Mouse (Mus musculus) urinary bladder, postnatal 25 days (tissue): ENCODE data around the gene Sema4a.

Experiments
- DNase-seq: peaks from one replicate; pipeline ENCODE4 v3.0.0; 2022; ENCODE audit warnings: low spot score

Sema4a gene

DNA sequence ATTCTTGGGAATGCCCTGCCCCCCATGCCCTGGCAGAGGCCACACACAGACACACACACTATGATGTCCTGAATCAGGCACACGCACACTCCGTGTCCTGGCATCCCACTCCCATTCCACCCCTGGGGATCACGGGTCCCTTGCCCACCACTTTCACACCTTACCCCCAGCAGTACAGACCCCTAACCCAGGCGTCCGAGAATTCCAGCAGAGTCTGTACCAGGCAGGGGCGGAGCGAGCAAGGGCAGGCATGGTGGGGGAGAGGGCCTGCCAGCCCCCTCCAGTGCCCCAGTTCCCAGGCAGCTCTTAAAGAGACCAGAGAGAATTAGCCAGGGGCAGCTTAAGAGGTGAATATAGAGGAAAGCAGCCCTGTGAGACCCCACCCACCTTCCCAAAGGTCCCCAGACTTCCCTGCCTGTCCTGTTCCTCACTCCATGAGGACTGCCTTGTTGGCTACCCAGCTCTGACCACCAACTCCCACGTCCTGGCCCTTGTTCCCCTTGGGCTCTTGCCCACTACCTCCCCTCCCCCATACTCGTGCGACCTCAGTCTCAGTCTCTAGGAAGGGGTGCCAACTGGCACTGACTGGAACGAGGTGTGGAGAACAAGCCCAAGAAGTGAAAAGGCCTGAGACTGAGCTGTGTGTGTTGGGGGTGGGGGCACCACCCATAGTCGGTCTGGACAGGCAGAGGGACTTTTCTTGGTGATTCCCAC, at the start of gene Sema4a:
TSS of gene Sema4a (minus strand) at position 200 of the 714 bp plus-strand sequence.
- DNase-seq: no peak

DNA sequence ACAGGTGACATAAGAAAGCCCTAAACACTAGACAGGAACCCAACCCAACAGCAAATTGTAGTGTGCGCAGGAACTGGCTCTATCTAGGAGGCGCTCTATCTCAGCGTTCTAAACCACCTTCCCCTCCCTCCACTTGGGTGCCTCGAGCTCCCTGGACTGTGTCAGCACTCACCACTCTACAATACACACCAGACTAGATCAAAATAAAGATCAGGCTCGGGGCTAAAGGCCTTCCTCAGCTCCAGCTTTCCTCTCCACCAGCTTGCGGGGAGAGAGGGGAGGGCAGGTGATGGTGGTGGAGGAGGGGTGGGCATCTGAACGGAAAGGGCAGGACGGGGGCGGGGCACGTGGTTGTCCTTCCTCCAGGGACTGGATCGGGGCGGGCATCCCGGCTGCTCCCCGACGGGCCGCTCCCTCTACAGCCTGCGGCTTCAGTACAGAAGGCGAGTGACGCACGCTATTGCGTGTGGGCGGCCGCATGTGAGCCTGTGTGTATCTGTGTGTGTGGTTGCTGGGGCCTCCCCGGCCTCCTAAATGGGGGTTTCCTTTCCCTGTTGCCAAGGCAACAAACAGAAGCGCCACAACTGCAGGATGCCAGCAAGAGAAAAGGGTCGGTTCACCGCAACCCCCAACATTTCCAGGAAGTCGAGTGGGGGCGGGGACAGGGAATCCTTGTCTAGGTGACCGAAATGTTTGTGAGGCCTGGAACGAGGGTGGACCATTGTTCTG, 48.9 kb upstream of the Sema4a start, which contains the start of gene Lmna:
TSS of gene Lmna (minus strand) at position 265 of the 729 bp plus-strand sequence.
- DNase-seq: peak; percentile 91

DNA sequence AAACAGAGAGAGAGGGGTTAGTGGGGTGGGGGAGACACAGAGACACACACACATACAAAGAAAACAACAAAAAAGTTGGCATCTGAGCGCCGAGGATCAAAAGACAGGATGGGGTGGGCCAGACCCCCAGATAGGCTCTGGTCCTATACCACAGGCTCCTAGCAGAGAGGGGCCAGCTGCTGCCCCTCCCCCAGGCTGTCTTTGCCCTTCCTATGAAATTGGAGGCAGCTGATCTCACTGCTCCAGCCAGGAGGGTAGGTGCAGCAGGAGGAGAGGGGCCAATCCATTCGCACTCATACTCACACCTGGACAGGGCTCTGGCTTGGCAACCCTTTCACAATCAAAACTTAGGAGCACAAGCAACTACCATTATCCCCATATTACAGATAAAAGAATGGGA, 48.3 kb upstream of the Sema4a start:
- no peak for DNase-seq

DNA sequence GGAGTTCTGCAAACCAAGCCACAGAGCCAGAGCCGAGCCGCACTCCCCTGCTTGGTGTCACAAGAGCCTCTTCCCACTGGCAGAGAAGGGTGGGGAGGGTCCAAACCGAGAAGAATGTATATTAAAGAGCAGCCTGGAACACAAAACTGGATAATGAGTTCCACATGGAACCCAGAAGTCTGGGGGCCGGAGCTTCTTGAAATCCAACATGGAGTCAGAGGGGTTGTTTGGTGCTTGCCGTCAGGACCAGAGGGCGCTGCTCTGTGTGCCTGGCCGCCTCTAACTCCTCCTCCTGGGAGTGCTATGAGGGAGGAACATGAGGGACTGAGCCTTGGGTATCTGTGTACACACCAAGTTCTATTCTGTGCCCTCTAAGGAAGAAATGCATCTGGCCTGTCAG, 44.8 kb upstream of the Sema4a start:
- no peak for DNase-seq

DNA sequence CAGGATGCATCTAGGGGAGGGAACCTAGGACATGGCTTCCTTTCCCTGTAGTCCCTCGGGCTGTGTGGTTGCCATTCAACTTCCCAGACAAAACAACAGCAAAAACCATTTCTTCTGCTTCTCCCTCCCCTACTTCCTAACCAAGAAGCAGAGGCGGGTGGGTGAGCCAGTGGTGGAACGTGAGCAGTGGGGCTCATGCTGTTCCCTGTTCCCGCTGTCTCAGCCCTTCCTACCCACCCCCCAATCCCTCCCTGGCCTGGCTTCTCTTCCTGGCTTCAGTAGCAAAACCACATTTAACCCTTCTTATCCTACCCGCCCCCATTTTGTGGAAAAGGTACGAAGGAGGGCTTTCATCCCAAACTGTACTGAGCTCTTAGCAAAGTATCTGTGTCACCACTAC, 44.1 kb upstream of the Sema4a start:
- DNase-seq: no peak

DNA sequence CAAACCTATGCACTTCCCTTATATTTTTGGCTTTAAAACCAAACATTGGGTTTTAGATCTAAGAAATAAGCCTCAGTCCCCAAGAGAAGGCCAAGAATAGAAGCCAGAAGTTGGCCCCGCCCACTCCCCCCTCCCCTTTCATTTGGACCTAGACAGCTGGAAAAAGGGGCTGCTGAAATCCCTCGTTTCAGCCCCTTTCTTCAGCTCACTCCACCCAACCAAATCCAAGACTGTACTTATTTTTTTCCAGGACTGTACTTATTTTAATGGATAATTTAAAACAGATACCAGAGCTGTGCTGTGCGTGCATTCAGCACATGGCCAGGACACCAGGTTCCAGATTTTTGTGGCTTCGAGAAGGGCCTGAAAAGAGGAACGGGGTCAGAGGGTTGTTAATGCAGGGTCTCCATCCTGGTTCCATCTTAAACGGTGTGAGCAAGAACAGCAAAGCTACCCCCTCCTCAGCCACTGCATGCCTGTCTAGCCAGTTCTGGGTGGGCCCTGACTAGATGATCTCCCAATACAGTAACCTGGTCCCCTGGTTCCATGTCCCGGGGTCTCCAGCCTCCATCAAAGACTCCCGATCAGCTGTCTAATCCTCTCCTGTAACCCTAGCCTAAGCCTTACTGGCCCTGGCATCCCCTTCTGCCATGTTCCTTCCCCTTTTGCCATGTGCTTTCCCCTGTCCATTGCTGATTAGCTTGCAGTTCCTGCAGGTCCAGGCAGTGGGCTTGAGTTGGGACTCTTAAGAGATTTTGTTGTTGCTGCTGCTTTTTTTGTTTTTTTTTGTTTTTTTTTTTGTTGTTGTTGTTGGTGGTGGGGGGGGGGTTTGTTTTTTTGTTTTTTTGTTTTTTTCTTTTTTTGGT, 43.1 kb upstream of the Sema4a start:
- DNase-seq: no peak

DNA sequence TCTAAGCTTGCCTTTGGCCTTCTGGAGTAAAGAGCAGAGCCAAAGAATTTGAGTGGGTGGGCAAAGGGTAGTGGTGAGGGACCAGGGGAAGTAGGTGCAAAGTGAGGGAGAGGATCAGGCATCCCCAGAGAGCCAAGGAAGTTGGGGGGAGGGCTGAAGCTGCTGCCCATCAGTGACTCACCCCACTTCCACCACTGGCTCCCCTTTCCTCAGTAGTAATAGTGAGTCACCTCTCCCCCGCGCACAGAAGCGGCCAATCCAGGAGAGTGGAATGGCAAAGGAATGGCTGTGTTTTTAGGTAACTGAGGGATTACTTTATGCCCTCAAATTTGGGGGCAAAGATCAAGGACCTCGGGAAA, 42.5 kb upstream of the Sema4a start:
- DNase-seq: peak; percentile 60

DNA sequence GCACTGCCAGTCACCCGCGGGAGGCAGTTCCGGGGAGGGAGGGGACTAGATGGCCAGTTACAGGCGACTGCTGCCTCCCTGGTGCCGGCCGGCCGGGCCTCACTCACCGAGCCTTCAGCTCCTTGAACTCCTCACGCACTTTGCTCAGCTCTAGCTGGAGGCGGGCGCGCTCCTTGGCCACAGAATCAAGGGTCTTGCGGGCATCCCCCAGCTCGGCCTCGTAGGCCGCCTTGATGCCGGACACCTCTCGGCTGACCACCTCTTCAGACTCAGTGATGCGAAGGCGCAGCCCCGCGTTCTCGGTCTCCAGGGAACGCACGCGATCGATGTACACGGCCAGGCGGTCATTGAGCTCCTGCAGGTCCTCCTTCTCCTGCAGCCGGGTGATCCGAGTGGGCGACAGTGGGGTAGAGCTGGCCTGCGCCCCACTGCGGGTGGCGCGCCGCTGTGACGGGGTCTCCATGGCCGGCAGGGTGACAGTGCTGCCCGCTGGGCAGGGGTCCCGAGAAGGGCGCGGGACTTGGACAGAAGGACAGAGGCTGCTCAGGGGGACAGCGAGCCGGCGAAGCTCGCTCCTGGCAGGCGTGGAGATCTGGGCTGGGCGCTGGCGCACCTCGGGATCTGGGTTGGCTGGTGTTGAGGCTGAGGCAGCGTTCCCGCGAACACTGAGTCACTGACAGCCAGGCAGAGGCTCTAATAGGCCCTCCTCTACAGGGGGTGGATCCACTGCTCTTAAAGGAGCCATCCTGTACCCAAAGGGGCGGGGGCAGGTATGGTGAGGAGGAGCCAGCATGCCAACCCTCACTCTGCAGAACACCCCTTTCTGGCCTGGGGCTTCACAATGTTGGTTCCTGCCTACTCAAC, 41.9 kb upstream of the Sema4a start:
- peak; percentile 88 for DNase-seq

DNA sequence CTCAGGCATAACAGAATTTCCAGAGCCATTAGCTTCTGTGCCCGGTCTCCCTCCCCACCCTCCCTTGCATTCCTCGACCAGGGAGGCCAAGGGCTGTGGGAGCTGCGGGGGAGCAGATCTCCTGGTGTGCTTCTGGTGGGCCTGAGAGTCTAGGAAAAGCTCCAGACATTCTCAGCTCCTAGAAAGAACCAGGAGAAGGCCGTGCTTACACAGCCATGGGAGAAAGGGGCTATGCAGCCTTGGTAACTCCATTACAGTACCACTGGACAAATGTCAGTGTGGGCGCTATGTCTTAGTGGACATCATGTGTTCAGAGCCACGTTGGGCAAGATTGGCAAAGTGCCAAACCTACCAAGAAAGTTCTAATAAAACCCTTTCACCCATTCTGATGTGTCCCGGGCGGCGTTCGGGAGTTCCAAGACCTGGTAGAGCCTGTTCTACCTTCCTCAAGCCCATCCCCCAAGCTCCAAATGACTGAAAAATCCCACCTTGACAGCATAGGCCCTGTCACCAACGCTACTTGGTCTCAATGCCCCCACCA, 41.1 kb upstream of the Sema4a start:
- DNase-seq: peak; percentile 52

DNA sequence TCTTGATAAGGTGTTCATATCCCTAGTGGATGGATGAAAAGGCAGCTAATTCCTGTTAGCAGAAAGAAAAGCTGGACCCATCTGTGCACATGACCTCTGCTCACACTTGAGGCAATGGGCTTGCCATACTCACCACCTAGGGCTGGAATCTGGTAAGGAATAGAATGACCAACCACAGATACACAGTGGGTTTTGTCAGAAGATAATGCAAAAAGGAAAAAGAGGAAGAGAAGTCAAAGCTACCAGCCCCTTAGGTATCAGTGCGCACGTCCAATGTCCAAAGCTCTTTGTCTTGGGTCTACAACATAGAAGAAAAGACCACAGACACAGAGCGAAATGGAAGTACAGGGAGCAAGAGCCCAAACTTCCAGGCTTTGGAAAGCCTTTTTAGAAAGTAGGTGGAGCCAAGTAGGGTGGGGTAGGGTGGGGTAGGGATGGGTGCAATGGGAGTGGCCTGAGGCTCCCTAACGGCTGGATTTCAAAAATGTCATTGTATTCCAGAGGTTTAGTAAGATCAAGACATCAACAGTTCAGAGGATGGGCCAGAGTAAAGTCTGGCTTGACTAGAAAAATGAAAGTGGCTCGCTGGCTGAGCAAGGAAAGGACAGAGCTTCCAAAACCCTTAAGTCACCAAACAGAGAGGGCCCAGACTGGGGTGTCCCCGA, 40.5 kb upstream of the Sema4a start:
- DNase-seq: no peak

DNA sequence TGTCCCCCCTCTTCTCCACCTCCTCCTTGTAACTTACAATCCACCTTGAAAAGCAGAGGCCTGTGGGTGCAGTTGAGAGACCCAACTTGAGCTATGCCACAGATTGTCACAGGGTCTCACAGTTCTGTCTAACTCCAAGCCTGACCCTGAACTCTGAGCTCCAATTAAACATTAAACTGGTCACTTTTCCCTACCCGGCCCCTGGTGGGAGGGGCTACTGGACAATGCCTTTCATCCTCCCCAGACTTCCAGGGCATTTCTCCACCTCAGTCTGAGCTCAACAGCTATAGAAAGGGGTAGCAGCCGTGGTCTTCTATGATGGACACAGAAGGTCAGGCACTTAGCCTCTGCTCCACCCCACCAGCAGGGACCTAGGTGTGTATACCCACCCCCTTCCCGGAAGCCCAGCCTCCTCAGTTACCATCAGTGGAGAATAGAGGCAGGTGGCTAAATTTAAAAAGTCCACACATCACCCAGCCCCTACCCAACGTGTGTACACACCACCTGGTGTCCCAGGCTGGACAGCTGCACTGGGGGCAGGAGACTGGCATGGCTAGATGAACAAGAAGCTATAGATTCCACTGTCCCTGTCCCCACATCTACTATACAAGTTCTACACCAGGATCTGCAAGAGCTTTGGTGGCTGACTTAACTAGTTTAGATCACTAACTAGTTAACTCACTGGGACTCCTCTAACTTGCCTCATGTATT, 39.8 kb upstream of the Sema4a start:
- no peak for DNase-seq

DNA sequence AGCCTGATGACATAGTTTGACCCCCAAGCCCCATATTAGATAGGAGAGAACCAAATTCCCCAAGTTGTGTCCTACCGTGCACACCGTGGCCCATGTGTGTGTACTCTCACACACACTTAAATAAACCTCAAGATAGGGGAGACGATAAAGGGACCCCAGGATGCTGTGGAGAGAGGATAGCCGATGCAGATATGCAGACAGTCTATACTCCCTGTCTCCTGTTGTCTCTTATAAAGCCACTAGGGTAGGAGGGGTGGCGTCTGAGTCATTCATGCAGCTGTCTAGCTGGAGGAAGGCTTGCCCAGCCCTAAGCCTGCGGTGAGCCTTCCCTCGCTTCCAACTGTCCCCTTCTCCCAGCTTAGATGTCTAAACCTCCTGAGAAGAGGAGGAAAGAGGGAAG, 39.1 kb upstream of the Sema4a start:
- DNase-seq: no peak

DNA sequence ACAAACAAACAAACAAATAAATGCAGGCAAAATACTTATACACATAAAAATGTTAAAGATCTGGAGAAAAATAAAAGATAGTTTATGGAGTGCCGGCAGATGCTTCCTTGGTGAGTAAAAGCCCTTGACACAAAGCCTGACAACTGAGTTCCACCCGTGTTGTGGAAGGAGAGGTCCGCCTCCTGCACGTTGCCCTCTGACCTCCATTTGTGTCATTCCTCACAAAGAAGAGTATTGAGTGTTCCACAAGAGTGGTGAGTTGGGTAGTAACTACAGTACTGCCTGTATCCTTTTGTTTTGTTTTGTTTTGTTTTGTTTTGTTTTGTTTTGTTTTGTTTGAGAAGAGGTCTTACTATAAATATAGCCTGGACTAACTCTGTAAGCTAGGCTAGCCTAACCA, 38.6 kb upstream of the Sema4a start:
- DNase-seq: no peak

DNA sequence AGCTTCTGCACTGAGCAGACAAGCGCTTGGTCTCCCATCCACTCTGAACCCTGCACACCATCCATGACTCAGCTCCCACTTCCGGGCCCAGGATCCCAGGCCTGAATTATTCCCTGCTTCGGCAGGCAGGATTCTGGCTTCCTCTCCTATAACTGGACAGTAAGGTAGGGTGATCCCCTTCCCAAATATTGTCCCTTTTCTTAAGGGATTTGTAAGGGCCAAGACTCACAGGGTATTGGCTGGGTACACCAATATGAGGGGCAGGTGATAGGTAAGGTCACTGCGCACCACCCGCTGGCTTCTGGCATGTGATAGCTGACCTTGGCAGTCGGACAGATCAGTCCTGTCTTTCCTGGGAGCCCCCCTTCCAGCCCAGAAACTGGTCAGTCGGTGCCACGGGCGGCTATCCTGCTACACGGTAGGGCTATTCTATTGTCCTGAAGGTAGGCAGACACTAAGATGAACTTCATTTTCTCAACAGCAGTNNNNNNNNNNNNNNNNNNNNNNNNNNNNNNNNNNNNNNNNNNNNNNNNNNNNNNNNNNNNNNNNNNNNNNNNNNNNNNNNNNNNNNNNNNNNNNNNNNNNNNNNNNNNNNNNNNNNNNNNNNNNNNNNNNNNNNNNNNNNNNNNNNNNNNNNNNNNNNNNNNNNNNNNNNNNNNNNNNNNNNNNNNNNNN, 34.9 kb upstream of the Sema4a start:
- no peak for DNase-seq

DNA sequence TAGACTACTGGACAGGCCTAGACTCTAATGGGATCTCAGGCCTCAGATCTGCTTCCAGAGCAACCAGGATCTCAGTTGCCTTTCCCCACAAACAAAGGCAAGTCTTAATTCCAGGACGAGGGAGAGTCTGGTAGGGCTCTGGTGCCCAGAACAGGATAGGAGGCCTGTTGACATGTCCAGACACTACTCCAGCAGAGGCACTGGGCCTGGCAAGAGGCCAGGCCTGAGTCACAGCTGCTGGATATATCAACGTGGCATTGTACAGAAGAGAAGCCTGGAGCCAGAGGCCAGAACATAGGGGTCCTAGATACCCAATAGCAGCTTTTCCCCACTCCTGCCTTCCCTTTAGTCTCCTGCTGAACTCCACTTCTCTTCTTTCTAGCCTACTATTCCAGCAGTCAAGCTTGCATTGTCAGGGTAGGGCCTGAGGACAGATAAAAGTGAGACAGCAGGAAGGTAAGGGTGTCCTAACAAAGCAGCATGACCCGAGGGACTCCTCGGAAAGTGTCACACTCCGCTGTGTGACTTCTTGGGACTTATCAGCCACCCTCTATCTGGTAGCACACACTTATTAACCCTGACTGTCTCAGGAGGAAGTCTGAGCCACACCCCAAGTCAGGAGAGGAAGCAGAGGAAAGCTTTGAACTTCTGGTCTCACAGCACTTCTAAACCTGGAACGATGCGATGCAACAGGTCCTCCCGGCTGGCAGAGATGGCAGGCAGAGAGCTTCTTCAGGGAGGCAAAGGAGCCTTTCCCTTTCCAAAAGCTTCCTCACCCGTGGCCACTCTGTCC, 34.0 kb upstream of the Sema4a start:
- DNase-seq: peak; percentile 62

DNA sequence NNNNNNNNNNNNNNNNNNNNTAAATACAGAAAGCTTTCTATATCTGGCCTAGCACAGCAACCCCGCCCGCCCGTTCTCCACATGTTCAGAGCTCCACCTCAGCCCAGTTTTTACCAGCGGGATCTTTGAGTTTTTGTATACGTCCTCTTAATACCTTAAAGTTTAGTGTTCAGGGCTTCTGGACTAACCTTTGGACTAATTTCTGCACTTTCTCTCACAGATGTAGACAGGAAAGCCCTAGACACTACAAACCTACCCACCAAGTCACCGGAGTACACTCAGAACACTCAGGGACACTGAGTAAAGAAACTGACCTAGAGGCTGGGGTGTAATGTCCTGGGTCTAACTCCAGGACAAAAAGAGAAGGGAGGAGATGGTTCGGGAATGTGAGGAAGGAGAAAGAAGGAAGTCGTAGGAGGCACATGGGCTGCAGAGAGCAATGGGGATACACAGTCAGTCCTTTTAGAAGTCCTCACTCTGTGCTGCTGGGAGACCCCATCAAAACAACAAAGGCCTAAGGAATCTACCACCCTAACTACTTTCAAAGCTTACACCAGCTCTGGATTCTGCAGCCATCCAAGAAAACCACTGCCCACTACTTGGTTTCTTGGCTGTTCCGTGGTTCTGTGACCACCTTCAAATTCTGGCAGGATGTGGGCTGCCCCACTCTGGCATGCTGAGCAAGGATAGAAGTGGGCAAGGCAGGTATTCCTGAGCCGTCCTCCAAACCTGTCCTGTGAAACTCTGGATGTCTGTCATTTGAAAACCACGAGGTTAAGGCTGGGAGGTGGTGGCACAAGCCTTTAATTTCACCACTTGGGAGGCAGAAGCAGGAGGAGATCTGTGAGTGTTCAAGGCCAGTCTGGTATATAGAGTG, 33.0 kb upstream of the Sema4a start:
- no peak for DNase-seq

DNA sequence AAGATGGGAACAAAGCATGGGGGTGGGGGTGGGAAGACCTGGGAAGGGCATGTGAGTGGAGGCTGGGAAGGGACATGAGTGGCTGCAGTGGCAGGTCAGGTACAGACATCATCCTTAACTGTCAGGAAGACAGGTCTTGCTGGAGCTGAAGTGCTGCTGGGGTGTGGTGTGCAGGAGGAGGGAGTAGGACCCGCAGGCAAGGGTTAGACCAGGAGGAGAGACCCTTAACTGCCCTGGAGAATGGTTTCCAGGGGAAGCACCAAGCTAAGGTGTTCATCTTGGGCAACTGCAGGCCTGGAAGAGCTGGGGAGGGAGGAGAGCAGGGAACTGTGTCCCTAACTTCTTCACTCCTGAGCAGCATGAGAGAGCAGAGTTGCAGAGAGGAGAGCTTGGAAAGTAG, 26.4 kb upstream of the Sema4a start:
- DNase-seq: no peak

DNA sequence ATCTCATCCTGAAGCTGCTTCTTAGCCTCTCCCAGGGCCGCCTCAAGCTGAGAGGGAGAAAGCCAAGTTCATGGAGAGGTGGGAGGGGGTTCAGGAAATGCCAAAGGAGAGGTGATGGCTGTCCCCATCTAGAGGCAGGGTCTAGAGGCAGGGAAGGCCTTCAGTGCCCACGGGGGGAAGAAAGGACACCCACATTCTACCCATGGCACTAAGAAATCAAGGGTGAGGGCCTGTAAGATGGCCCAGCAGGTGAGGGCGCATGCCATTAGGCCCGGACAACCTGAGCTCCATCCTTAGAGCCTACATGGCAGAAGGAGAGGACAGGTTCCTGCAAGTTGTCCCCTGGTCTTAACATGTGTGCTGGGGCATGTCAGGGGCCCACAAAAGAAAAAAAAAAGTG, 25.9 kb upstream of the Sema4a start:
- DNase-seq: no peak
